Mouse (Mus musculus) small intestine, adult 2 months (tissue): Measurements from ENCODE around the gene Dstn. TPM values are rescaled to one million over a fixed set of nuclear protein-coding genes. Genes with fewer than 3 reads are reported as not detected.

Experiments
- H3K27ac ChIP-seq: fragments of 200-500 bp; 2 replicates; pipeline ENCODE4 v1.5.1; 2012; ENCODE audit warnings: low read depth, low read length, control low read depth, inconsistent platforms; ENCODE audit not compliant: insufficient read depth
- H3K27me3 ChIP-seq: fragments of 200-500 bp; 2 replicates; pipeline ENCODE4 v1.6.1; 2012; ENCODE audit warnings: mild to moderate bottlenecking, moderate library complexity, low read length, inconsistent platforms; ENCODE audit not compliant: control insufficient read depth, insufficient read depth
- H3K36me3 ChIP-seq: fragments of 200-500 bp; 2 replicates; pipeline ENCODE4 v1.6.1; 2012; ENCODE audit warnings: mild to moderate bottlenecking, low read length, control low read depth, inconsistent platforms; ENCODE audit not compliant: control insufficient read depth, insufficient read depth
- H3K4me1 ChIP-seq: fragments of 200-500 bp; 2 replicates; pipeline ENCODE4 v1.6.1; 2012; ENCODE audit warnings: low read length, inconsistent platforms, mixed read lengths; ENCODE audit not compliant: control insufficient read depth, insufficient read depth, insufficient read length
- H3K4me3 ChIP-seq: fragments of 200-500 bp; 2 replicates; pipeline ENCODE4 v1.5.1; 2012; ENCODE audit warnings: low read depth, mild to moderate bottlenecking, control low read depth, inconsistent platforms, low read length, moderate library complexity
- CTCF ChIP-seq: fragments of 200-500 bp; IDR thresholded peaks from 2 replicates; pipeline ENCODE4 v1.5.1; 2012; ENCODE audit warnings: low read depth, mild to moderate bottlenecking, control low read depth, inconsistent platforms, low read length, moderate library complexity, mixed read lengths; ENCODE audit not compliant: insufficient replicate concordance, insufficient read length; ENCODE audit errors: extremely low read depth
- POLR2A ChIP-seq: fragments of 200-500 bp; IDR thresholded peaks from 2 replicates; pipeline ENCODE4 v1.6.1; 2012; ENCODE audit warnings: low read depth, mild to moderate bottlenecking, control low read depth, inconsistent platforms, low read length, moderate library complexity
- WGBS: fragments of 180-500 bp; shearing (Covaris S2); methylation state at CpG from one replicate; pipeline ENCODE4 v1.1.7; 2018; 5-methylcytosine and 5-hydroxymethylcytosine counted together
- polyA plus RNA-seq: library from polyadenylated mRNA; depleted of rRNA; stranded (reverse); fragments of >200 nt; gene quantifications from 2 replicates; pipeline ENCODE4 v1.2.3, GENCODE M21; 2012

The Dstn gene
- polyA plus RNA-seq, 1 experiment, result 69.3 TPM

- Histone ChIP-seq H3K27ac (no peak overlapping the region), H3K4me3 (no peak overlapping the region), H3K4me1 (peaks cover 2% of the 10 kb centered on the region; the same call in 1 of the 2 replicates), H3K27me3 (no peaks in the 10 kb centered on the region), H3K36me3 (no peaks in the 10 kb centered on the region)
- TF ChIP-seq CTCF (no peak), POLR2A (no peak)
- WGBS, result 94% methylated on average over 4 of the region's 4 CpGs
Measured at GRCm38 (mm10) chr2:143882002-143882401, 33.1 kb upstream of the Dstn start.

- Histone ChIP-seq H3K27me3 (no peaks in the 10 kb centered on the region), H3K27ac (no peak overlapping the region), H3K4me3 (no peak overlapping the region), H3K4me1 (no peaks in the 10 kb centered on the region), H3K36me3 (no peaks in the 10 kb centered on the region)
- WGBS, result 88% methylated on average over 10 of the region's 10 CpGs
- TF ChIP-seq CTCF (no peak), POLR2A (no peak)
Measured at GRCm38 (mm10) chr2:143882606-143883288, 32.4 kb upstream of the Dstn start.

- peaks cover 2% of the 10 kb centered on the region; the same call in 1 of the 2 replicates for H3K4me1 ChIP-seq
- 53% methylated on average over 15 of the region's 15 CpGs for WGBS
- peak overlapping the region; percentile 84 for H3K27ac ChIP-seq
- no peak for TF ChIP-seq CTCF
- no peak for TF ChIP-seq POLR2A
- H3K36me3 ChIP-seq, result no peaks in the 10 kb centered on the region
- H3K4me3 ChIP-seq, result peak overlapping the region; percentile 45
- H3K27me3 ChIP-seq, result no peaks in the 10 kb centered on the region
Measured at GRCm38 (mm10) chr2:143889131-143889859, 25.8 kb upstream of the Dstn start.

GRCm38 (mm10) chr2:143889860-143890433, 25.2 kb upstream of the Dstn start:
- peak overlapping the region; percentile 45 for H3K4me3 ChIP-seq
- 19% methylated on average over 12 of the region's 12 CpGs for WGBS

GRCm38 (mm10) chr2:143891302-143892048, 23.6 kb upstream of the Dstn start:
- whole genome bisulfite sequencing, result 88% methylated on average over 10 of the region's 10 CpGs
- TF ChIP-seq CTCF, result no peak
- no peak for TF ChIP-seq POLR2A
- no peak overlapping the region for H3K27ac ChIP-seq
- no peaks in the 10 kb centered on the region for H3K27me3 ChIP-seq
- H3K36me3 ChIP-seq, result no peaks in the 10 kb centered on the region
- peaks cover 2% of the 10 kb centered on the region; the same call in 1 of the 2 replicates for H3K4me1 ChIP-seq
- no peak overlapping the region for H3K4me3 ChIP-seq

More at GRCm38 (mm10) chr2:143889860-143890433, 25.2 kb upstream of the Dstn start:
- H3K4me1 ChIP-seq, result peaks cover 2% of the 10 kb centered on the region; the same call in 1 of the 2 replicates
- no peaks in the 10 kb centered on the region for H3K36me3 ChIP-seq
- no peak for TF ChIP-seq POLR2A
- TF ChIP-seq CTCF, result no peak
- no peaks in the 10 kb centered on the region for H3K27me3 ChIP-seq
- peak overlapping the region; percentile 84 for H3K27ac ChIP-seq

GRCm38 (mm10) chr2:143899470-143900220, 15.5 kb upstream of the Dstn start:
- H3K27ac ChIP-seq, result peak overlapping the region; percentile 90
- 47% methylated on average over 9 of the region's 9 CpGs for WGBS

More at GRCm38 (mm10) chr2:143899470-143900220, 15.5 kb upstream of the Dstn start:
- TF ChIP-seq POLR2A (peak; percentile 11; the same call in 1 of the 2 replicates), CTCF (no peak)
- no peaks in the 10 kb centered on the region for H3K27me3 ChIP-seq
- no peak overlapping the region; the same call in 1 of the 2 replicates for H3K4me3 ChIP-seq
- peaks cover 22% of the 10 kb centered on the region; the same call in 1 of the 2 replicates for H3K4me1 ChIP-seq
- no peaks in the 10 kb centered on the region for H3K36me3 ChIP-seq
